Mouse (Mus musculus) erythroblast, embryonic 14.5 days (primary cell): Measurements from ENCODE around the gene Dus3l.

Source experiments
- GATA1 ChIP-seq: IDR thresholded peaks from 2 replicates; pipeline ENCODE4 v1.6.1; 2012; ENCODE audit warnings: low read length, inconsistent platforms, mixed read lengths
- TAL1 ChIP-seq: IDR thresholded peaks from 3 replicates; pipeline ENCODE4 v1.6.1; 2012; ENCODE audit warnings: low read length, inconsistent platforms, mixed read lengths

DNA sequence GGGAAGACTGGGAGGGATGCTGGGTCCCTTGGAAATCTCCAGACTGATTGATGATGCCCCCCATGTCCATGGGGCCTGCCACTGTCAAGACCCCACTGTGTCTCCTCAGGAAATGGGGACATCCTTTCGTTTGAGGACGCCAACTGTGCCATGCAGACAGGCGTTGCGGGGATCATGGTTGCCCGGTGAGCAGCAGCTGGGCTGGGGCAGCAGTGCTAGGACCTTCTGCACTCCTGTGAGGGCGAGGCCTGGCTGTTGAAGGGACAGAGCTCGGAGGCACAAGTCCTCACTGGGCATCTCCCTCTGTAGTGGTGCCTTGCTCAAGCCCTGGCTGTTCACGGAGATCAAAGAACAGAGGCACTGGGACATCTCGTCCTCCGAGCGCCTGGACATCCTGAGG, 4.4 kb downstream of the Dus3l start:
- TF ChIP-seq GATA1 (no peak), TAL1 (no peak)
